Mouse (Mus musculus): Measurements from ENCODE around the gene Rora.

Gene Rora

GRCm38 (mm10) chr9:69164653-69165052 lies 511.1 kb downstream of the Rora start:
- no peak for DNase-seq

DNA sequence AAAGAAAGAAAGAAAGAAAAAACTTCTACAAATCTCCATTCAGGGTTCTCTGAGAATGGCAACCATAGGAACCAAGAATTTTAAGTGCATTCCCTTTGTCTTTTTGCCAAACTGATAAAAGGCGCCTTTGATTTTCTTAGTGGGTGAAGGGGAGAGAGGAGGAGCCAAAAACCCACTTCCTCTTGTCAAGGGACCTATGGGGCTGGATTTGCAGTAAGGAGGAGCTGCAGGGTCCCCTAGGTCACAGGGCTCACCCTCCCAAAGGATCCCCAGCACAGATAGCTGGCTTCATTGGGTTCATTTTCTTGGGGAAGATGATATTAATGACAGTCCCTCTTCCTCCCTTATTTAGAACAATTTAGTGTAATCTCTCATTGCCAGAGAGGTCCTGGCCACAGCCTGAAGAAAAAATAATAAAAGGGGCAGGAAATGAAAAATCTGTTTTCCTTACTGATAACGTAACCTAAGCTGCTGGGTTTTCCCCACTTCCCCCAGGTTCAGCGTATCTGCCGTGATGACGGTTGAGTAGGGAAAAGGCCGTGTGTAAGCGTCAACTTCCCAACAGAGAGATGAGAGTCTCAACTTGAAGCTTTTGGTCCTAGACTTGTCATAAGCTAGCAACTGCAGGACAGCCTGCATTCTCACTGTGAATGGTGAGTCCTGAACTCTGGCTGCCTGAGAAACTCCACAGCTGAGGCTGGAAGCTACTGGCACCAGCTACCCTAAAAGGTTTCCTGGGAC lies 511.7 kb downstream of the Rora start:
- no peak for DNase-seq

DNA sequence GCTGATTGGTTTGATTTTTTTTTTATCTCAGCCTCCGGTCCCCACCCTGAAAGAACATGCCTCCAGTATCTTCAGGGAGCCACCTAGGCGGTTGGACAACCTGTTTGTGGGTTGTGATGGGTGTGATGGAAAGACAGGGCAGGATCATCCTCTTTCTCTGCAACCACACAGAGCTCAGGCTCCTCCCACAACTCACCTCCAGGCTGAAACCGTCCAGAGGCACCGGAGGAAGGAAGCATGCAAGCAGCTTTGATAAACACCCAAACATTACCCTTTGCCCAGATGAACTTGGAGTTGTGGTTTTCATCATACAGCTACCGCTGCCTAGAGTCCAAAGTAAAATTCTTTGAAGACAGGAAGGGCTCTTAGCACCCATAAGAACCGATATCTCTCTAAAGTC lies 520.5 kb downstream of the Rora start:
- DNase-seq, result peak; percentile 54

- peak; percentile 36 for DNase-seq
Observed at GRCm38 (mm10) chr9:69174527-69175116, 521.0 kb downstream of the Rora start.

DNA sequence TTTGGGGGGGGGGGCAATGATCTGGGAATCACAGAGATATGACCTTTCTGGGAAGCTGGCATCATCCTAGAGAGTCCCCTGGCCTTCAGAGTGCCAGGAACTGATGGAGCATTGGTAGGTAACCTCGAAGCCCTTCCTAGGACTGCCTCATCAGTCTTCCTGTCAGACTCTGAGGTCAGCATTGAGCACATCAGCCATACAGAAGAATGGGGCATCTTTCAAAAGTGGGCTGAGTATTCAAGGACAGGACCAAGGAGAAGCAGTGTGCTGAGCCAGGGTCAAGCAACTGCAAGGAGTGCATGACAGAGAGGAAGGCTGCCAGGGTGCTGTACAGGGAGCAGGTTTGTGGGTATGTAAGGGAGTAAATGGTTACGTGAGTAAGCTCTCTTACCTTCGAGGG lies 523.4 kb downstream of the Rora start:
- DNase-seq, result no peak

- DNase-seq, result no peak
Observed at GRCm38 (mm10) chr9:69179224-69179623, 525.6 kb downstream of the Rora start.

DNA sequence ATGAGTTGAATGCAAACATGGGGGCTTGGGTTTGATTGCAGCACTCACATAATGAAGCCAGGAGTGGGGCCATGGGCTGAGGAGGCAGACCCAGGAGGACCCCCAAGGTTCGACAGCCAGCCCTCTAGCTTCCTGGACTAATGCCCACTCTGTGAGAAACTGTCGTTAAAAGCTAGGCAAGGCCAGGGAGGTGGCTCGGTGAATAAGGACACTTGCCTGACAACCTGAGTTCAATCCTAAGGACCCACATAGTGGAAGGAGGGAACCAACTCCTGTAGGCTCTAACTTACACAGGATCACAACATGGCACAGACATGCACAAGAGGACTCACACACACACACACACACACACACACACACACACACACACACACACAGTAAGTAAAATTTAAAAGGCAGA lies 527.4 kb downstream of the Rora start:
- DNase-seq, result peak; percentile 27

- DNase-seq, result peak; percentile 76
Observed at GRCm38 (mm10) chr9:69181411-69181810, 527.8 kb downstream of the Rora start.

GRCm38 (mm10) chr9:69183888-69184287 lies 530.3 kb downstream of the Rora start:
- DNase-seq, result peak; percentile 22

- no peak for DNase-seq
Observed at GRCm38 (mm10) chr9:69190726-69191125, 537.1 kb downstream of the Rora start.

GRCm38 (mm10) chr9:69192446-69192845 lies 538.9 kb downstream of the Rora start:
- no peak for DNase-seq

DNA sequence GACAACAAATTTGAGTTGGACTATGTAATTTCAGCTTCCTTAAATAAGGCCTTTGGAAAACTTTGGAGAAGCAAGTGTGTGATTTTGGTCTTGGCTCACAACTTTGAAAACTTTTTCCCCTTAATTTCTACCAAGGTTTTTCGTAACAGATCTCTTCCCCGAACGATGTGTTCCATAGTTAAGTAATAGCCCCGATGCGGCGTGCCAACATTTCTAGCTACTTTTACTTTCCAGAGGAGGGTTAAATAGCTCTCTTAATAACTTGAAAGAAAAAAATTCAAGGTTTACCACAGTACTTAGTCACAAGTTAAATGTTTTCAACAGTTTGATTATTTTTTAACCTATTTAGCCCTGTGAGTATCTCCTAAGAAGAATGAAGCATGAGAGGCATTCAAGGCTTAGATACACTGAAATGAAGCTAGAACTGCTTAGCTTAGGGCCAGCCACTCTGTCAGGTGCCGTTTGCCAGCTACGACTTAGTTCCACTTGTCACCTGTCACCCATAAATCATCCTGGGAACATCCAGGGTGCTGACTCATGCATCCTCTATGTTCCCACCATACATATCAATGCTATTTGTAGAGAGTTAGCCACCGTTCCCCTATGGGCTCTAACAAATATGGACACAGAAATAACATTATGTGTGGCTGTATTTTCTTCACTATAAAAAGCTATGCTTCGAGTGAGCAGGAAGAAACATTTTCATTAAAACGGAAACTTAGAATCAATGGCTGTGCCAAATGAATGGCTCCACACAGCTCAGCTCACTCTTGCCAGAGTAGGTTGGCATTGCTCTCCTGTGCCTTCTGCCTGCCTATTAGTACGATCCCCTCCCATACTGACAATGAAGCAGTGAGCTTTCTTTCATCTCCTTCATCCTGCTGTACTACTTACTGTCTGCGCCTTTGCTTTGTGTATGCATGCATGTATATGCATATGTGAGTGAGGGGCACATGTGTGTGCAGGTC lies 541.3 kb downstream of the Rora start:
- DNase-seq, result peak; percentile 26

GRCm38 (mm10) chr9:69213796-69214195 lies 560.2 kb downstream of the Rora start:
- no peak for DNase-seq

DNA sequence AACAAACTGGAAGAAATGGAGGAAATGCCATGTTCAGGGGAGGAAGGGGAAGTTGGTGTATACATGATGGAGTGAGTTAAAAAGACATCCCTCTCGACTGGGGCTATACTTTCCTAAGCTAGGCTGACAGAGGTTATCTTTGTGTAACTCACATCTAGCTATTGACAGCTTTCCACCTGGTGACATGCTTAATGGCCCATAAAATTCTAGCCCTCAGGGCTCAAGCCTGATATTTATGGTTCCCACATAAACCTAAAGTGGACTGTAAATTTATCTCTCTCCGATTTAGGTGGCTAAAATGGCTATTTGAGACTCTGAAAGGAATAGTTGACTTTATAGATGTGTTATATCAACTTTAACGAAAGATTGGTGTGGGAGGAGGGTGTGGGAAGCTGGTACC lies 571.3 kb downstream of the Rora start:
- DNase-seq, result no peak

DNA sequence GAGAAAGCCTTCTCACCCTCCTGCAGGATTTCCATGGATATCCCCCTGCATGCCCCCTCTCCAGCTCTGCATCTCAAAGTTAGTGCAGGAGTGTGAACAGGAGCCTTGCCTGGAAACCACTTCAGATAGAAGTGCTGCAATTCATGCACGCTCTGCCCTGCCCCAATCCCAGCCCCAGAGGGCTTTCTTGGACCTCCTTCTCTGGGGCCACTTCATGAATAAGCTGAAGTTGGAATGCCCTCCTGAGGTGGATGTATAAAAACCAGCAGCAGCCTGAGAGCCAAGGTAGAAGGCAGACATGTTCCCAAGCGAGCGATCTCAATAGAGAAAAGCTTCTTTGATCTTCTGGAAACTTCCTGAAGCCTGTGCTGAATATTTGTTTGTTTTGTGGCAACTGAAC lies 572.8 kb downstream of the Rora start:
- DNase-seq, result no peak

- no peak for DNase-seq
Observed at GRCm38 (mm10) chr9:69227806-69228205, 574.2 kb downstream of the Rora start.

DNA sequence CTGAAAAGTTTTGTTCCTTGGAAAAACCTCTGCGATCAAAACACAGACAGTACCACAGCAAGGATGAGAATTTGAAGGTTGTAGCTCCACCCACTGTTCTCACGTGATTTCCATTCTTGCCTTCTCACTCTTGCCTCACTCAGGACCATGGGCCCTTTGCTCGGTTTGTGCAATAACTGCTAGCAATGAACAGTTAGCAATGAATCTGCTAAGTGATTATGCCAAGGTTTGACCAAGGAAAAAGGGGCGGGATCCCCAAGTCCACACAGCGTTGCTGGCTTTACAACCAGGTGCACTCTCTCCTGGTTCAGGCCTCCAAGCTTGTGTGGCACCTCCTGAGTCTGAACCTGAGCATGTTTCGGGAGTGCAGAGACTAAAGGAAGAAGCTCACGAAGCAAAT lies 576.3 kb downstream of the Rora start:
- no peak for DNase-seq

DNA sequence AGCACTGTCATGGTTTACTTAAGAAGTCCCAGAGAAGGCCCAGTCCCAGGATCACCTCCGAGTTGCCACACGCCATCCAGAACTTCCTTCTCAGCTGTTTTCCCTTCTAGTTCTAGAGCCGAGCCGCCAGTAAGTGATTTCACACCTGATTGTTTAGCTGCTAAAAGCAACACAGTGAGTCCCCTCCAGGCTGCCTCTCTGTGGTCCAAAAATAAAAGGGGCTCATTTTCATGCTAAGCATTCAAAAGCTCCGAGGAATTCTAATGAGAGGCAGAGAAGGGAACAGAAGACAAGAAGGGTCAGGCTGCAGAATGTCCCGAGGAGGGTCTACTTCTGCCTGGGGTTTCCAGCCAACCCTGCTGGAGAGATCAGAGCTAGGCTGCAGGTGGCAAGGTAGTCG lies 580.9 kb downstream of the Rora start:
- no peak for DNase-seq

GRCm38 (mm10) chr9:69237316-69237715 lies 583.7 kb downstream of the Rora start:
- DNase-seq, result peak; percentile 12

GRCm38 (mm10) chr9:69242538-69242937 lies 589.0 kb downstream of the Rora start:
- peak; percentile 22 for DNase-seq

DNA sequence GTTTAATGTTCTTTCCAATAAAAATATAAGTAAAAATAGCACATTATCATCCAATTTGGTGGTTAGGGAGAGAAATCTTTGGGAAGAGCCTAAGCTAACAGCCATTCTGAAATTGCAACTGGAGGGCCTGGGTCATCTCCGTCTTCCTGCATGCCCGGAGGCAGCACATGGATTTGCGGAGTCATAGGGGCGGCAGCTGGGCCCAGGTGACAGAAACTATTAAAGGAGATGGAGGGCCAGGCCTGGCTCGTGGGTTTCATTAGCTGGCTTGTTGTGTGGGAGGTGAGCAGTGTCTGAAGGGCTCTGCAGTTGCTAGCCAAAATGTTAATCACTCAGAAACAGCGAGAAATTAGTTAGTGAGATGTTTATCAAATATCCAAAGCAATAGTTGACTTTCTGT lies 590.0 kb downstream of the Rora start:
- no peak for DNase-seq

- no peak for DNase-seq
Observed at GRCm38 (mm10) chr9:69246225-69246624, 592.6 kb downstream of the Rora start.

- no peak for DNase-seq
Observed at GRCm38 (mm10) chr9:69249586-69249985, 596.0 kb downstream of the Rora start.

DNA sequence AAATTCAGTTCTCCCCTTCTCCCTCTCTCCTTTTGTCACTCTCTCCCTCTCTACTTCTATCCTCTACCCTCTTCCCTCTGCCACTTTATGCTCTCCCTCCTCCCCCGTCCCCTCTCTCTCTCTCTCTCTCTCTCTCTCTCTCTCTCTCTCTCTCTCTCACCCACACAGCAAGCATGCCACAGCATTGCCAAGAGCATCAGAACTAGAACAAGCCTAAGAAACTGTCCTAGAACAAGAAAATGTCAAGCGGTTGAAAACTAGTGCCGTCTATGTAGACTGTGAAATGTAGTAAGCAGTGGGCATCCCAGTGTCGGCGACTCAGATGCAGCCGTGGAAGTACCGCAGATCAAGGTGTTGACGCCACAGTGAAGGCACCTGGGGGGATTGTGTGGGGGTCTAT lies 596.7 kb downstream of the Rora start:
- DNase-seq, result no peak

Measured in kidney, postnatal 14 days (tissue).